Mouse (Mus musculus): ENCODE results near the gene En2. TPM values are rescaled to one million over a fixed set of nuclear protein-coding genes. Genes with fewer than 3 reads are reported as not detected.

En2 gene
- polyA plus RNA-seq, 1 experiment from 2014 or later = not detected

- no peak for ATAC-seq (ENCODE audit: borderline replicate concordance, extremely low read depth, low FRiP score, low TSS enrichment)
- Histone ChIP-seq H3K4me1 (peaks cover 3% of the 10 kb centered on the region; the same call in 1 of the 2 replicates), H3K4me3 (no peak overlapping the region), H3K36me3 (no peaks in the 10 kb centered on the region), H3K4me2 (no peak overlapping the region), H3K9me3 (no peaks in the 10 kb centered on the region), H3K27me3 (peaks cover 95% of the 10 kb centered on the region), H3K27ac (no peak overlapping the region), H3K9ac (no peak overlapping the region)
- 10% methylated on average over 1 of the region's 1 CpGs for WGBS
Observed at GRCm38 (mm10) chr5:28173674-28174073, 8.2 kb downstream of the En2 start.

- 1% methylated on average over 8 of the region's 9 CpGs for WGBS
Observed at GRCm38 (mm10) chr5:28174086-28174485, 8.6 kb downstream of the En2 start.

GRCm38 (mm10) chr5:28174876-28175569 lies 9.5 kb downstream of the En2 start:
- ATAC-seq (ENCODE audit: borderline replicate concordance, extremely low read depth, low FRiP score, low TSS enrichment) = no peak

More at GRCm38 (mm10) chr5:28174086-28174485, 8.6 kb downstream of the En2 start:
- no peaks in the 10 kb centered on the region for H3K9me3 ChIP-seq
- H3K36me3 ChIP-seq = no peaks in the 10 kb centered on the region
- H3K4me3 ChIP-seq = no peak overlapping the region
- H3K27me3 ChIP-seq = peaks cover 95% of the 10 kb centered on the region
- no peak for ATAC-seq (ENCODE audit: borderline replicate concordance, extremely low read depth, low FRiP score, low TSS enrichment)
- H3K27ac ChIP-seq = no peak overlapping the region
- H3K9ac ChIP-seq = no peak overlapping the region
- H3K4me1 ChIP-seq = no peaks in the 10 kb centered on the region
- H3K4me2 ChIP-seq = no peak overlapping the region

GRCm38 (mm10) chr5:28175570-28175919 lies 10.1 kb downstream of the En2 start:
- no peak overlapping the region for H3K27ac ChIP-seq
- H3K4me1 ChIP-seq = no peaks in the 10 kb centered on the region
- ATAC-seq (ENCODE audit: borderline replicate concordance, extremely low read depth, low FRiP score, low TSS enrichment) = no peak
- no peak overlapping the region for H3K4me3 ChIP-seq
- WGBS = 3% methylated on average over 10 of the region's 10 CpGs
- H3K9me3 ChIP-seq = no peaks in the 10 kb centered on the region
- H3K36me3 ChIP-seq = no peaks in the 10 kb centered on the region
- no peak overlapping the region for H3K4me2 ChIP-seq
- H3K9ac ChIP-seq = no peak overlapping the region
- peaks cover 97% of the 10 kb centered on the region for H3K27me3 ChIP-seq

More at GRCm38 (mm10) chr5:28174876-28175569, 9.5 kb downstream of the En2 start:
- WGBS = under 1% methylated on average over 24 of the region's 24 CpGs
- Histone ChIP-seq H3K27ac (no peak overlapping the region), H3K4me1 (no peaks in the 10 kb centered on the region), H3K4me3 (no peak overlapping the region), H3K9me3 (no peaks in the 10 kb centered on the region), H3K36me3 (no peaks in the 10 kb centered on the region), H3K9ac (no peak overlapping the region), H3K27me3 (peaks cover 95% of the 10 kb centered on the region), H3K4me2 (no peak overlapping the region)

- Histone ChIP-seq H3K4me1 (no peaks in the 10 kb centered on the region), H3K27ac (no peak overlapping the region), H3K4me2 (no peak overlapping the region), H3K4me3 (no peak overlapping the region), H3K9me3 (no peaks in the 10 kb centered on the region), H3K27me3 (peaks cover 97% of the 10 kb centered on the region), H3K9ac (no peak overlapping the region), H3K36me3 (no peaks in the 10 kb centered on the region)
- no peak for ATAC-seq (ENCODE audit: borderline replicate concordance, extremely low read depth, low FRiP score, low TSS enrichment)
- 7% methylated on average over 4 of the region's 4 CpGs for WGBS
Observed at GRCm38 (mm10) chr5:28176023-28176422, 10.5 kb downstream of the En2 start.

- WGBS = 5% methylated on average over 2 of the region's 2 CpGs
Observed at GRCm38 (mm10) chr5:28176585-28176984, 11.1 kb downstream of the En2 start.

GRCm38 (mm10) chr5:28178322-28178721 lies 12.8 kb downstream of the En2 start:
- H3K36me3 ChIP-seq = no peaks in the 10 kb centered on the region
- H3K9me3 ChIP-seq = no peaks in the 10 kb centered on the region
- no peak for ATAC-seq (ENCODE audit: borderline replicate concordance, extremely low read depth, low FRiP score, low TSS enrichment)
- no peaks in the 10 kb centered on the region for H3K4me1 ChIP-seq
- WGBS = 12% methylated on average over 5 of the region's 5 CpGs
- H3K27ac ChIP-seq = no peak overlapping the region
- no peak overlapping the region for H3K4me3 ChIP-seq
- no peak overlapping the region for H3K4me2 ChIP-seq
- no peak overlapping the region for H3K9ac ChIP-seq
- H3K27me3 ChIP-seq = peaks cover 94% of the 10 kb centered on the region

More at GRCm38 (mm10) chr5:28176585-28176984, 11.1 kb downstream of the En2 start:
- Histone ChIP-seq H3K4me2 (no peak overlapping the region), H3K36me3 (no peaks in the 10 kb centered on the region), H3K9ac (no peak overlapping the region), H3K4me3 (no peak overlapping the region), H3K27me3 (peaks cover 98% of the 10 kb centered on the region), H3K4me1 (no peaks in the 10 kb centered on the region), H3K27ac (no peak overlapping the region), H3K9me3 (no peaks in the 10 kb centered on the region)
- ATAC-seq (ENCODE audit: borderline replicate concordance, extremely low read depth, low FRiP score, low TSS enrichment) = no peak

- H3K4me2 ChIP-seq = no peak overlapping the region
- ATAC-seq (ENCODE audit: borderline replicate concordance, extremely low read depth, low FRiP score, low TSS enrichment) = no peak
- no peaks in the 10 kb centered on the region for H3K9me3 ChIP-seq
- 28% methylated on average over 7 of the region's 7 CpGs for WGBS
- no peaks in the 10 kb centered on the region for H3K4me1 ChIP-seq
- H3K4me3 ChIP-seq = no peak overlapping the region
- no peak overlapping the region for H3K27ac ChIP-seq
- no peaks in the 10 kb centered on the region for H3K36me3 ChIP-seq
- peaks cover 89% of the 10 kb centered on the region for H3K27me3 ChIP-seq
- no peak overlapping the region for H3K9ac ChIP-seq
Observed at GRCm38 (mm10) chr5:28179237-28179790, 13.8 kb downstream of the En2 start.

GRCm38 (mm10) chr5:28191201-28192098 lies 26.0 kb downstream of the En2 start:
- Histone ChIP-seq H3K27ac (no peak overlapping the region), H3K4me2 (no peak overlapping the region), H3K9me3 (no peaks in the 10 kb centered on the region), H3K9ac (no peak overlapping the region), H3K36me3 (no peaks in the 10 kb centered on the region), H3K4me3 (no peak overlapping the region), H3K4me1 (no peaks in the 10 kb centered on the region), H3K27me3 (peaks cover 16% of the 10 kb centered on the region)
- WGBS = 52% methylated on average over 3 of the region's 3 CpGs
- ATAC-seq (ENCODE audit: borderline replicate concordance, extremely low read depth, low FRiP score, low TSS enrichment) = no peak

- no peak for ATAC-seq (ENCODE audit: borderline replicate concordance, extremely low read depth, low FRiP score, low TSS enrichment)
- H3K4me3 ChIP-seq = no peak overlapping the region
- no peak overlapping the region for H3K9ac ChIP-seq
- H3K27me3 ChIP-seq = peaks cover 16% of the 10 kb centered on the region
- H3K27ac ChIP-seq = no peak overlapping the region
- H3K4me2 ChIP-seq = no peak overlapping the region
- no peaks in the 10 kb centered on the region for H3K9me3 ChIP-seq
- 48% methylated on average over 4 of the region's 4 CpGs for WGBS
- H3K4me1 ChIP-seq = no peaks in the 10 kb centered on the region
- no peaks in the 10 kb centered on the region for H3K36me3 ChIP-seq
Observed at GRCm38 (mm10) chr5:28192099-28192454, 26.6 kb downstream of the En2 start.

GRCm38 (mm10) chr5:28195473-28195872 lies 30.0 kb downstream of the En2 start:
- H3K4me2 ChIP-seq = no peak overlapping the region
- H3K4me1 ChIP-seq = no peaks in the 10 kb centered on the region
- no peaks in the 10 kb centered on the region for H3K9me3 ChIP-seq
- H3K4me3 ChIP-seq = no peak overlapping the region
- H3K9ac ChIP-seq = no peak overlapping the region
- peaks cover 25% of the 10 kb centered on the region for H3K27me3 ChIP-seq
- ATAC-seq (ENCODE audit: borderline replicate concordance, extremely low read depth, low FRiP score, low TSS enrichment) = no peak
- WGBS = 36% methylated on average over 2 of the region's 2 CpGs
- H3K36me3 ChIP-seq = no peaks in the 10 kb centered on the region
- H3K27ac ChIP-seq = no peak overlapping the region

All from lung, embryonic 15.5 days (tissue).